Mouse (Mus musculus): ENCODE results near the gene Camk2n2.

- TF ChIP-seq MEF2A (IDR thresholded peaks at IDR 0.05; ENCODE audit: borderline replicate concordance, low read depth, low read length) (no peak), CHD2 (IDR thresholded peaks at IDR 0.05; ENCODE audit: low read length) (no peak), ZKSCAN1 (IDR thresholded peaks at IDR 0.05; ENCODE audit: borderline replicate concordance, low read depth, low read length) (no peak), SIN3A (IDR thresholded peaks at IDR 0.05; ENCODE audit: low read length) (no peak), MAX (IDR thresholded peaks at IDR 0.05; ENCODE audit: low read length) (no peak), CTCF (conservative IDR thresholded peaks at IDR 0.05 in 1 of 2, IDR thresholded peaks at IDR 0.05 in 1 of 2; ENCODE audit: low read depth in 2 of 2, low read length in 2 of 2) (no peak), MAZ (IDR thresholded peaks at IDR 0.05; ENCODE audit: low read depth, low read length) (no peak), POLR2AphosphoS2 (IDR thresholded peaks at IDR 0.05; ENCODE audit: low read depth, low read length) (no peak), POLR2A (IDR thresholded peaks at IDR 0.05; ENCODE audit: low read depth, low read length) (no peak), NELFE (IDR thresholded peaks at IDR 0.05; ENCODE audit: low read depth, low read length) (no peak), JUND (conservative IDR thresholded peaks at IDR 0.05; ENCODE audit: low read depth, low read length) (no peak), RCOR1 (conservative IDR thresholded peaks at IDR 0.05; ENCODE audit: low read depth, low read length) (no peak)
Measured at GRCm38 (mm10) chr16:20600511-20600910, 20.6 kb downstream of the Camk2n2 start.

All from CH12.LX (cell line).